Mouse (Mus musculus) intestine, postnatal 0 days (tissue): ENCODE results near the gene Ccdc28a. TPM values are rescaled to one million over a fixed set of nuclear protein-coding genes. Genes with fewer than 3 reads are reported as not detected.

Experiments used
- ATAC-seq: fragments of 200-750 bp; cut with Nextera tagmentation; 2 replicates; pipeline ENCODE4 v1.8.0; 2017; ENCODE audit warnings: mild to moderate bottlenecking, moderate TSS enrichment, moderate library complexity
- H3K27ac ChIP-seq: fragments of 300-500 bp; sonication (generic); 2 replicates; pipeline ENCODE4 v1.5.1; 2014; ENCODE audit warnings: mild to moderate bottlenecking, low read depth, low read length, moderate library complexity
- H3K27me3 ChIP-seq: fragments of 300-500 bp; sonication (generic); replicated peaks from 2 replicates; pipeline ENCODE4 v1.6.1; 2014; ENCODE audit warnings: low read length, mixed read lengths; ENCODE audit not compliant: control insufficient read depth, insufficient read depth
- H3K36me3 ChIP-seq: fragments of 300-500 bp; sonication (generic); 2 replicates; pipeline ENCODE4 v1.6.1; 2014; ENCODE audit warnings: mild to moderate bottlenecking, moderate library complexity; ENCODE audit not compliant: control insufficient read depth, insufficient read depth
- H3K4me1 ChIP-seq: fragments of 300-500 bp; sonication (generic); replicated peaks from 2 replicates; pipeline ENCODE4 v1.6.1; 2014; ENCODE audit warnings: antibody characterized with exemption, low read length, mixed read lengths; ENCODE audit not compliant: control insufficient read depth, insufficient read depth
- H3K4me2 ChIP-seq: fragments of 300-500 bp; sonication (generic); replicated peaks from 2 replicates; pipeline ENCODE4 v1.6.1; 2014; ENCODE audit warnings: low read depth, mild to moderate bottlenecking, moderate library complexity
- H3K4me3 ChIP-seq: fragments of 300-500 bp; sonication (generic); 2 replicates; pipeline ENCODE4 v1.5.1; 2014; ENCODE audit warnings: low read depth, low read length
- H3K9ac ChIP-seq: fragments of 300-500 bp; sonication (generic); 2 replicates; pipeline ENCODE4 v1.6.1; 2014; ENCODE audit warnings: mild to moderate bottlenecking, low read depth, low read length
- H3K9me3 ChIP-seq: fragments of 300-500 bp; sonication (generic); 2 replicates; pipeline ENCODE4 v1.6.1; 2016; ENCODE audit warnings: mixed run types; ENCODE audit not compliant: control insufficient read depth
- CTCF ChIP-seq: sonication (generic); IDR thresholded peaks from 2 replicates; pipeline ENCODE4 v1.5.1; 2016; ENCODE audit warnings: low read depth, mild to moderate bottlenecking, control low read depth, antibody characterized with exemption, moderate library complexity
- WGBS: fragments of 180-500 bp; shearing (Covaris S2); extraction: QIAGEN DNeasy Blood & Tissue Kit; methylation state at CpG from one replicate; pipeline ENCODE4 v1.1.7; 2014; 5-methylcytosine and 5-hydroxymethylcytosine counted together
- polyA plus RNA-seq: library from polyadenylated mRNA; unstranded; fragments of >200 nt; fragmentation: Nextera tagmentation; extraction: Ambion mirVana; gene quantifications from 2 replicates; pipeline ENCODE4 v1.2.1, GENCODE M21; 2015

Ccdc28a gene
- polyA plus RNA-seq, 1 experiment from 2014 or later: 36.6 TPM

DNA sequence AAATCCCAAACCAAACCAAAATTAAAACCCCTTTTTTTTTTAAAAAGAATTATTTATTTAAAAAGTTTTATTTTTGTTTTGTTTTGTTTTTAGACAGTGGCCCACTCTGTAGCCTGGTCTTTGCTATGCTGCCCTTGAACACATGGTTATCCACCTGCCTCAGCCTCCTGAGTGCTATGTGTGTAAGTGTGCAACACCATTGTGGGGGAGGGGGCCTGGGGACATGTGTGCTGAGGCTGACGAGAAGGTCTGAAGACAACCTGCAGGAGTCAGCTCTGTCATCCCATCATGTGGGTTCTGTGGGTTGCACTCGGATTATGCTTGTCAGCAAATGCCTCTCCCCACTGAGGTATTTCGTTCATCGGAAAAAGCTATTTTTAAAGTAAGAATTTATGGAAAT is 45.3 kb downstream of the Ccdc28a start:
- Histone ChIP-seq H3K27me3 (no peaks in the 10 kb centered on the region), H3K4me2 (no peak overlapping the region), H3K27ac (no peak overlapping the region), H3K9ac (no peak overlapping the region), H3K36me3 (no peaks in the 10 kb centered on the region), H3K9me3 (no peaks in the 10 kb centered on the region), H3K4me3 (no peak overlapping the region), H3K4me1 (no peaks in the 10 kb centered on the region; the same call in 1 of the 2 replicates)
- ATAC-seq: no peak
- 83% methylated on average over 4 of the region's 4 CpGs for WGBS
- TF ChIP-seq CTCF: no peak

DNA sequence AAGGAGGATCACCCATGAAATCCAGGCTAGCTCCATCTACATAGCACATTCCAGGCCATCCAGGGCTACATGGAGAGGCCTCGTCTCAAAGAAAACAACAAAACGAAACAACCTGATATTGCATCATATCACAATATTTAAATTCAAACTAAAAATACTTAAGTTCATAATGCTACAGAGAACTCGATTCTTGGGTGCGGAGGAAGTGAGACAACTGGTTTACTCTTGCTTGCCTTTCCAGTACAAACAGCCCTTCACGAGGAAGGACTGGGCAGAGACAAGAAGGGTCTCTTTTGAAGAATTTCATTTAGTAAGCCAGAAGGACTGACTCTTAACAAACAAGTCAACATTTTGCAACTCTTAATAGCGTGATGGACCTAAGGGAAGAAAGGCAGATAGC is 46.2 kb downstream of the Ccdc28a start:
- H3K27ac ChIP-seq: no peak overlapping the region
- WGBS: 74% methylated on average over 6 of the region's 6 CpGs

DNA sequence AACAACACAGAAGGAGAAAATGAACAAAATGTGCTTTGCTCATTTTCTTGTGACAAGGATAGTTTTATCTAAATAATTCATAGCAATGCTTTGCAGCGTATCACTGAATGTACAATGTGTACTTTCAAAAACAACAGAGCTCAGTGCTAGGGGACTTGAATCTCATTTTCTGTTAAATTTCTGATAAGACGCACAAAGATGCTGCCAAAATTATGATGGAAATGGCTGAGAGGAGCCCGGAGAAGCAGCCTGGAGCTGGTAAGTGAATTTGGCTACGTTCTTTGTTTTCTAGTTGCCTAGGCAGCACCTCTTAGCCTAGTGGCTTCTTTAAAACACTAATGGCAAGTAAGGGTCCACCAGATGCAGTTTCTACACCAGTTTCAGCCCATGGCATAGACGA is 52.6 kb downstream of the Ccdc28a start:
- ATAC-seq: no peak
- WGBS: 80% methylated on average over 5 of the region's 5 CpGs
- no peak for TF ChIP-seq CTCF
- Histone ChIP-seq H3K4me1 (no peaks in the 10 kb centered on the region), H3K9ac (no peak overlapping the region), H3K9me3 (no peaks in the 10 kb centered on the region), H3K4me3 (no peak overlapping the region), H3K4me2 (no peak overlapping the region), H3K36me3 (no peaks in the 10 kb centered on the region), H3K27ac (no peak overlapping the region), H3K27me3 (no peaks in the 10 kb centered on the region)

More for the DNA sequence above, 46.2 kb downstream of the Ccdc28a start:
- H3K27me3 ChIP-seq: no peaks in the 10 kb centered on the region
- no peak for TF ChIP-seq CTCF
- no peak for ATAC-seq
- no peaks in the 10 kb centered on the region for H3K36me3 ChIP-seq
- H3K9me3 ChIP-seq: no peaks in the 10 kb centered on the region
- no peak overlapping the region for H3K4me2 ChIP-seq
- no peaks in the 10 kb centered on the region; the same call in 1 of the 2 replicates for H3K4me1 ChIP-seq
- no peak overlapping the region for H3K4me3 ChIP-seq
- H3K9ac ChIP-seq: no peak overlapping the region

DNA sequence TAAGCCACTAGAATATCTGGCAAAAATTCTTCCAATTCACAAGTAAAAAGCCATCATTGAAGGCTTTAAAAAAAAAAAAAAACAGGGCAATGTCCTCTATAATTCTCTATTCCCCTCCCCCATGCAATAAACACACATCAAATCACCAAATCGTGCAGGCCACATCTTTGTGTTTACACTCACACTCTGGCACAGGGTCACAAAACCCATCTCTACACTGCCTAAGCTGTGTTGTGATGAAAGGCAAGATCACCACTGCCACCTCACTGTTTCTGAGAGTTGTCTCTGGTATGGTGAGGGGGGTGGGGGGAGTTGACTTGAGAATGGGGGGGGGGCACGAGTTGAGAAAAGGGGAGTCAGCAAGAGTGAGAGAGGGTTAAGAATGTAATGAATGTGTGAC is 57.5 kb downstream of the Ccdc28a start:
- no peak for TF ChIP-seq CTCF
- no peaks in the 10 kb centered on the region for H3K36me3 ChIP-seq
- WGBS: 42% methylated on average over 2 of the region's 2 CpGs
- H3K9me3 ChIP-seq: no peaks in the 10 kb centered on the region
- no peak overlapping the region for H3K9ac ChIP-seq
- no peaks in the 10 kb centered on the region for H3K27me3 ChIP-seq
- no peak overlapping the region for H3K4me3 ChIP-seq
- H3K4me2 ChIP-seq: no peak overlapping the region
- no peaks in the 10 kb centered on the region for H3K4me1 ChIP-seq
- no peak for ATAC-seq
- H3K27ac ChIP-seq: no peak overlapping the region

DNA sequence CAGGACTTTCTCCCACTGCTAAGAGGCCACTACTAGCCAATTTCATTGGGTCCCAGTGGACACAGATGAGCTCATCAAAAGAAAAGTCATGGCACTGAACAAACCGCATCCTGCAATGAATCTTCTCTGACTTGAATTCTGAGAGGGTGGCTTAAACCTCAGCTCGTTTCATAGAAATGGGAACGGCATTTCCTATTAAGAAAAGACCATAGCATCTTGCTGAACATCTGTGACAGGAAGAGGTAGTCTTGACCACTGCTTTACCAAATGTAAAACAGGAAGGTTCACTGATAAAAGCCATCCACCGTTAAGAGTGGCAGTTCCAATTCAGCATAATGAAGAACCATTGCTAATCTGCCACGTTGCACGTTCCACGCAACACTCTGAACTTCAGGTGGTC is 58.1 kb downstream of the Ccdc28a start:
- no peaks in the 10 kb centered on the region for H3K27me3 ChIP-seq
- H3K27ac ChIP-seq: no peak overlapping the region
- no peak for ATAC-seq
- no peaks in the 10 kb centered on the region for H3K4me1 ChIP-seq
- no peaks in the 10 kb centered on the region for H3K36me3 ChIP-seq
- no peak for TF ChIP-seq CTCF
- no peak overlapping the region for H3K9ac ChIP-seq
- WGBS: 90% methylated on average over 7 of the region's 7 CpGs
- no peak overlapping the region for H3K4me2 ChIP-seq
- H3K9me3 ChIP-seq: no peaks in the 10 kb centered on the region
- H3K4me3 ChIP-seq: no peak overlapping the region

DNA sequence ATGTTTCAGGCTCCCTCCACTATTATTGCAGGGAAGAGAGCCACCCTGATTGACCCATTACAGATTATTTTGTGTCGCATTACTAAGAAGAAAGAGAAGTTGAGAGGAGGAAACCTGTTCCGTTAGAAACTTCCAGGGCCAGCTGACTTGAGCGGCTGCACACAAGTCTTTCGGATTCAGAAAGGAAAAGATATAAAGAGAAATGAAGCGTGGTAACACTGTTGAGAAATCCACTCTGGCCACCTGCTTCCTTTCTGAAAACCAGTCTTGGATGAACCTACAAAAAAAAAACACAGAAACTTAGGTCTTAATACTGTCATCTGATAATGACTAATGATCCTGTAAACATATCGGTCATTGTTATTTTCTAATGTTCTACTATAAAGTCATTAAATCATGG is 59.7 kb downstream of the Ccdc28a start:
- no peak for TF ChIP-seq CTCF
- H3K27me3 ChIP-seq: no peaks in the 10 kb centered on the region
- H3K36me3 ChIP-seq: no peaks in the 10 kb centered on the region
- no peak overlapping the region for H3K4me2 ChIP-seq
- no peak overlapping the region for H3K4me3 ChIP-seq
- H3K27ac ChIP-seq: no peak overlapping the region
- no peaks in the 10 kb centered on the region for H3K9me3 ChIP-seq
- 88% methylated on average over 6 of the region's 6 CpGs for WGBS
- H3K4me1 ChIP-seq: no peaks in the 10 kb centered on the region
- H3K9ac ChIP-seq: no peak overlapping the region
- ATAC-seq: no peak

Other genes with a start within 250 kb of the Ccdc28a start
- gene Abracl, start 211.7 kb downstream of the Ccdc28a start, polyA plus RNA-seq: 243 and 268 TPM in 2 replicates
- gene Reps1, start 179.1 kb downstream of the Ccdc28a start, polyA plus RNA-seq: 6.1 and 7.7 TPM in 2 replicates
- gene Ect2l, start 24.1 kb downstream of the Ccdc28a start, polyA plus RNA-seq: 0.24 and 0.35 TPM in 2 replicates
- gene Nhsl1, start 84.0 kb upstream of the Ccdc28a start, polyA plus RNA-seq: 11.9 and 12.5 TPM in 2 replicates